Mouse (Mus musculus) embryonic stem cell, embryonic (primary cell): ENCODE results near the gene Smgc.
"Not testable (repeated sequence)": the region's sequence is repeated elsewhere in the genome, so short reads cannot be mapped to it uniquely, and the experiment has no call there.

Experiments
- CTCF ChIA-PET, 4 experiments: fragments of 300-600 bp in 2 of 4; fragments of 350-600 bp in 2 of 4; sonication (Branson Sonifier 250); formaldehyde crosslinking; loops; one replicate each; lab custom pipeline; 2022; ENCODE audit warnings: inconsistent platforms in 2 of 4; lab: Charles Lee
- POLR2A ChIA-PET, 4 experiments: fragments of 300-600 bp in 2 of 4; fragments of 350-600 bp in 2 of 4; sonication (Branson Sonifier 250); formaldehyde crosslinking; loops; one replicate each; lab custom pipeline; 2022; ENCODE audit warnings: antibody characterized with exemption in 4 of 4, inconsistent platforms in 1 of 4; lab: Charles Lee

The Smgc gene

DNA sequence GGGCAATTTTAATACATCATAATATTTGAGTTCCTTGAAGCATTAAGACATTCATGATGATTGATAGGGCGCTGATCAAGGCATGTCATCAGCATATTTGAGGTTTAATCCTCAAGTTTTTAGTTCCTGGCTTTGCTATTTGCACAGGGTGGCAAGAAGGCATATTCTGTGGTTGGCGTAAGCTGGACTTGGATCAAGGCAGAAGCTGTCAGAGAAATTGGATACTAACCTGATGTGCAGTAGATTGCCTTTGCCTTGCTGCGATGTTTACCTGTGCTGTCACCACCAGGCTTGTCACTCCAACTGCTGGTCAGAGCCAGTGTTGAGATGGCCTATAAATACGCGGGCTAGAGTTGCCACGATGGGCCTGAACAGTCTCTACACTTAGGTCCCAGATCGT, at the start of gene Smgc:
TSS of gene Smgc (plus strand) at position 301 of the 400 bp plus-strand sequence.
- ChIA-PET CTCF (no interaction called here), POLR2A (no interaction called here)

GRCm38 (mm10) chr15:91788338-91788737, 49.7 kb upstream of the Smgc start:
- POLR2A ChIA-PET = no interaction called here
- CTCF ChIA-PET = interaction anchor here in 1 of 4 experiments (1.2 kb wide), 1 partner anchor 9 kb away, joined by 3 read pairs; no protein-coding TSS in a partner anchor

GRCm38 (mm10) chr15:91806463-91806862, 31.6 kb upstream of the Smgc start:
- ChIA-PET CTCF (interaction anchor here in 1 of 4 experiments (0.8 kb wide), 1 partner anchor 94 kb away, joined by 4 read pairs; no protein-coding TSS in a partner anchor), POLR2A (interaction anchor here in 1 of 4 experiments (0.8 kb wide), 1 partner anchor 60 kb away, joined by 3 read pairs; no protein-coding TSS in a partner anchor)

DNA sequence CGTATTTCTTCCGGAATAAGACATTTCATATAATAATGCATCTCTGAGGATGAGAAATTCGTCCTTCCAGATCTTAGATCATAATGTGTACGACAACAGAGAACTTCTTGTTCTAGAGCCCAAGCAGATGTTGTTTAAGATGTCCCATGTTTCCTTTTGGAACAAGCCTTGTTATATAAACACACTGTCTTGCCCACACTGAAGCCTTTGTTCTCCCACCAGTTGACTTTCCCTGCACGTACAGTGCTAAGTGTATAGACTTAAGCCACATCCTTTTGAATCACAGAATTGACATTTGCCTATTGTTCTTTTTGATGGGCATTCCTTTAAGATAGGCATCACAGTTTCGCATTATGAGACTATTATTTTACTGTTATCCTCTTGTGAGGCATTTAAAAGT, 2.7 kb upstream of the Smgc start:
- ChIA-PET POLR2A (no interaction called here), CTCF (no interaction called here)

DNA sequence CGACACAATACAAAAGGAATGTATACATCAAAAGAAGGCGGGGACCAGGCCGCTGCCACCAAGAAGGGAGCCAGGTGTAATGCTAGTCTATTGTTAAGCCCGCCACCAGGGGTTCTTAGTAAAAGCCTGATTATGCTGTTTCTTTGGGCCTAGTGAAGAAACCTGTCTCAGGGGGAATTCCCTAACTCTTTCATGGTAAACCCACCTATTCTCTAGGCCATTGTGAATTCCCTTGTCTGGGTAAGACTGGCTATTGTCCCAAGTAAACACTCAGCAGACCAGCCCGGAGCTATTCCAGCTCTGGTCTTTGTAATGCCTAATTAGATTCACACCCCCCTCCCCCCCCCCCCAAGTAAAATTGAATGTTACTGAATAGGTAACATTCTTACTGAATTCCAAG, 26.1 kb downstream of the Smgc start:
- POLR2A ChIA-PET = not testable (repeated sequence)
- CTCF ChIA-PET = interaction anchor here in 1 of 4 experiments (0.7 kb wide), 1 partner anchor 31 kb away, joined by 3 read pairs; no protein-coding TSS in a partner anchor

DNA sequence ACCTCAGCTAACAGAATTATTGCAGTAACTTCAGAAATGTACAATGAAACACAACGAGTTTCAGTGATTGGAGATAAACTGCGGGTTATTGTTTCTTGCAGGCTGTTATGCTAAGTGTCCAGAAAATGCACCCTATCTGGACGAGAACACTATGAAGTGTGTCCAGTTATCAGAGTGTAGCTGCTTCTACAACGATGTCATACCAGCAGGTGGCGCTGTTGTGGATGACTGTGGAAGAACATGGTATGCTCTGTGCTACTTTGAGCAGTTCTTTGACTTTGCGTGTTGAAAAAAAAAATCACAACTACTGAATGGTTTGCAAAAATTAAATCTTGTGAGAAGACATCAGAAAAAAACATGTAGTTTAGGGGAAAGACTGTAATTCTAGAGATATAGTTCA, 62.2 kb downstream of the Smgc start:
- POLR2A ChIA-PET = no interaction called here
- CTCF ChIA-PET = interaction anchor here (0.6 to 1.4 kb wide), 13 partner anchors 10 to 1093 kb away, joined by 3 to 6 read pairs (median 3); no protein-coding TSS in a partner anchor

- CTCF ChIA-PET, POLR2A ChIA-PET: not testable (repeated sequence)
Measured at GRCm38 (mm10) chr15:91907046-91907445, 69.0 kb downstream of the Smgc start.
